Mouse (Mus musculus) heart, embryonic 13.5 days (tissue): ENCODE results near the gene Gzmm. TPM values are rescaled to one million over a fixed set of nuclear protein-coding genes. Genes with fewer than 3 reads are reported as not detected.

Experiments used
- ATAC-seq: fragments of 200-750 bp; cut with Nextera tagmentation; 2 replicates; pipeline ENCODE4 v1.8.0; 2017; ENCODE audit warnings: moderate TSS enrichment; ENCODE audit not compliant: insufficient number of reproducible peaks, low FRiP score, low TSS enrichment; ENCODE audit errors: extremely low read depth
- H3K27ac ChIP-seq: fragments of 300-500 bp; sonication (generic); replicated peaks from 2 replicates; pipeline ENCODE4 v1.5.1; 2015; ENCODE audit warnings: moderate library complexity, mild to moderate bottlenecking, inconsistent platforms
- H3K27me3 ChIP-seq: fragments of 300-500 bp; sonication (generic); replicated peaks from 2 replicates; pipeline ENCODE4 v1.6.1; 2015; ENCODE audit warnings: mild to moderate bottlenecking, inconsistent platforms
- H3K36me3 ChIP-seq: fragments of 300-500 bp; sonication (generic); 2 replicates; pipeline ENCODE4 v1.6.1; 2015; ENCODE audit warnings: mild to moderate bottlenecking, inconsistent platforms
- H3K4me1 ChIP-seq: fragments of 300-500 bp; sonication (generic); 2 replicates; pipeline ENCODE4 v1.6.1; 2015; ENCODE audit warnings: inconsistent platforms
- H3K4me2 ChIP-seq: fragments of 300-500 bp; sonication (generic); 2 replicates; pipeline ENCODE4 v1.6.1; 2015; ENCODE audit warnings: inconsistent platforms, mild to moderate bottlenecking, moderate library complexity
- H3K4me3 ChIP-seq: fragments of 300-500 bp; sonication (generic); 2 replicates; pipeline ENCODE4 v1.5.1; 2015; ENCODE audit warnings: moderate library complexity, mild to moderate bottlenecking, inconsistent platforms
- H3K9ac ChIP-seq: fragments of 300-500 bp; sonication (generic); 2 replicates; pipeline ENCODE4 v1.6.1; 2015; ENCODE audit warnings: inconsistent platforms, mild to moderate bottlenecking, moderate library complexity
- H3K9me3 ChIP-seq: fragments of 300-500 bp; sonication (generic); 2 replicates; pipeline ENCODE4 v1.6.1; 2016; ENCODE audit warnings: inconsistent platforms
- whole genome bisulfite sequencing: fragments of 180-500 bp; shearing (Covaris S2); methylation state at CpG from one replicate; pipeline ENCODE4 v1.1.7; 2015; ENCODE audit warnings: mixed read lengths; 5-methylcytosine and 5-hydroxymethylcytosine counted together
- polyA plus RNA-seq: library from polyadenylated mRNA; unstranded; fragments of >200 nt; fragmentation: Nextera tagmentation; extraction: Ambion mirVana; gene quantifications from 2 replicates; pipeline ENCODE4 v1.2.1, GENCODE M21; 2015

Gzmm gene
- polyA plus RNA-seq, 1 experiment from 2014 or later = 0.67 TPM

DNA sequence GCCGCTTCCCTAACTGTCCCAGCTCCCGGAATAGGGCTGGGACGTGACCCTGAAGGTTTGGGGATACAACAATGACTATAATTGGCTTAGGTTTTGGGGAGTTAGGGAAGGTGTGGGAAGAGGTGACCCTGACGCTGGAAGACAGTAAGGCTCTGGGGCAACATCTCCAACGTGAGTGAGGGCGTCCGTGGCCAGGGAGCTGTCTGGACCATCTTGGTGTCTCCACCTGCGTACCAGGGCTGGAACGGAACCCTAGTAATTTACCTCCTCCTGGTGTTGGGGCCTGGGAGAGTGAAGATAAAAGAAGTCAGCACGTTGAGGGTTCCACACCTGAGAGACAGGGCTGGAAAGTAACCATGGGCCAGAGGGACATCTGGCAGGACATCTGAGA is 16.1 kb downstream of the Gzmm start:
- no peak for ATAC-seq
- peak overlapping the region; percentile 75 for H3K4me3 ChIP-seq
- H3K9me3 ChIP-seq = no peaks in the 10 kb centered on the region
- H3K4me2 ChIP-seq = peak overlapping the region; percentile 97
- H3K27me3 ChIP-seq = no peaks in the 10 kb centered on the region
- WGBS = 2% methylated on average over 10 of the region's 10 CpGs
- H3K4me1 ChIP-seq = peaks cover 68% of the 10 kb centered on the region
- peaks cover 38% of the 10 kb centered on the region for H3K36me3 ChIP-seq
- peak overlapping the region; percentile 95 for H3K9ac ChIP-seq
- peak overlapping the region; percentile 84 for H3K27ac ChIP-seq

DNA sequence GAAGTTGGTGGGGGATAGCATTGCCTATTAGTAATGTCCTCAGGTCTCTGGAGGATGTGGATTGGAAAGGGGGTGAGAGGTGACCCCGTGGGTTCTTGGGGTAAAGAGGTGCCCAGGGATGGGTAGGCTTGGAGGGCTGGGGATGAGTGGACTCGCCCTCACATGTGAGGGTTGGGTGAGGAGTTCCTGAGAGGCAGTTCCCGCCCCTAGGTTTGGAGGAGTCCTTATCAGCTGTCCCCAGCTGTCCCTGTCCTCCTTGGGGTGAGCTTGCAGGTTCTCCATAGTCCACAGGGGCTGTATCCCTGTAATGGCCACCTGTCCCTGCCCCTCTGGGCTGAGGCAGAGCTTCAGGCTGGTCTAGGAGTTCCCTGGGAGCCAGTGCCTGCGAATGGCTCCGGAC is 17.1 kb downstream of the Gzmm start:
- H3K36me3 ChIP-seq = peaks cover 48% of the 10 kb centered on the region
- peak; percentile 30; the same call in 1 of the 2 replicates for ATAC-seq
- peaks cover 68% of the 10 kb centered on the region for H3K4me1 ChIP-seq
- peak overlapping the region; percentile 75 for H3K4me3 ChIP-seq
- H3K27ac ChIP-seq = peak overlapping the region; percentile 84
- H3K27me3 ChIP-seq = no peaks in the 10 kb centered on the region
- WGBS = 63% methylated on average over 5 of the region's 5 CpGs
- H3K9ac ChIP-seq = peak overlapping the region; percentile 95
- H3K4me2 ChIP-seq = peak overlapping the region; percentile 97
- H3K9me3 ChIP-seq = no peaks in the 10 kb centered on the region

DNA sequence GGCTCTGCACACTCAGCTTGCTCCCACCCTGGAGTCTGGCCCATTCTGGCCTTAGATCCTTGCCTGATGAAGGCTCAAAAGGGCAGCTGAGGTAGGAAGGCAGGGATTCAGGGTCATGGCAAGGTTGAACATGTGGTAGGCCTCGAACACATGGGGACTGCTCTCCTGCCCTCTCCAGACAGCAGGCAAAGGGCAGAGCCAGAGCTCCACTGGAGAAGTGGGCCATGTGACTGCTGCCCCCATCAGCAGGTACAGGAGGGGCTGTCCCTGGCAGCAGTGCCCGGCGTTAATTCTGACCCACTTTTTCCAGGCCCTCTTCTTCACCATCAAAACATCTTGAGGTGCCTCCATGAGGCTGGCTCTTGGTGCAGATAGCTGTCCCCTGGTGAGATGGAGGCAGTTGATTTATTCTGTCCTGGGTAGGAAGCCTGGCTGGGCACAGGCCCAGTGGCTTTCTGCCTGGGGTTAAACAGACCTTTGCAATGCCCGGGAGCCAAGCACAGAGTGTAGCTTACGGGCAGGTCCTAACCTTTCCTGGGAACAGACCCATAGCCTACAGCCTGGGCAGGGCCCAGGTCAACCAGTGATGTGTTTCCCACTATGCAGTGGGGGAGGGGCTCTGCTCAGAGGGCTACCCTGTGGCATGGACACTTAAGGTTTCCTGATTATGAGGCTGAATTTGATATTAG is 17.7 kb downstream of the Gzmm start:
- ATAC-seq = no peak
- Histone ChIP-seq H3K36me3 (peaks cover 54% of the 10 kb centered on the region), H3K9ac (peak overlapping the region; percentile 95), H3K9me3 (no peaks in the 10 kb centered on the region), H3K4me1 (peaks cover 62% of the 10 kb centered on the region), H3K27me3 (no peaks in the 10 kb centered on the region), H3K27ac (peak overlapping the region; percentile 84), H3K4me2 (peak overlapping the region; percentile 97), H3K4me3 (peak overlapping the region; percentile 75)
- WGBS = 57% methylated on average over 5 of the region's 5 CpGs

DNA sequence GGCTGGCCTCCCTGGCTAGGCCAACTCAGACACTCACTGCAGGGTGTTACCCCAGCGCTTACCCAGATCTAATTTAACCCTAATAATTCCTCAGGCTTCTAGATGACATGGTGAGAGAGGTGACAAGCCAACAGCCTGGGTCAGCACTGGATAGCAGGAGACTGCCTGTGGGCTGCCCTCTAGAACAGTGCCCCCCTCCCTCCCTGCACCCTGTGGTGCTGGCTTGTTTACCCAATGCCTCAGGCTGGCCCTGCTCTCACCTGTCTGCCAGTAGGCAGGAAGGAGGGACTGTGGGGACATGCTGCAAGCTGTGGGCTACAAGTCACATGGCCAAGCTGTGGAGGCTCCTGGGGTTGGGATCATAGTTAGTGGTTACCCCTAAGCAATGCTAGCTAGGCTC is 18.3 kb downstream of the Gzmm start:
- no peaks in the 10 kb centered on the region for H3K9me3 ChIP-seq
- H3K27ac ChIP-seq = peak overlapping the region; percentile 84
- no peak for ATAC-seq
- peaks cover 60% of the 10 kb centered on the region for H3K36me3 ChIP-seq
- H3K4me3 ChIP-seq = peak overlapping the region; percentile 75
- peaks cover 61% of the 10 kb centered on the region for H3K4me1 ChIP-seq
- H3K27me3 ChIP-seq = no peaks in the 10 kb centered on the region
- peak overlapping the region; percentile 97 for H3K4me2 ChIP-seq
- whole genome bisulfite sequencing = 69% methylated on average over 1 of the region's 1 CpGs
- H3K9ac ChIP-seq = peak overlapping the region; percentile 95

DNA sequence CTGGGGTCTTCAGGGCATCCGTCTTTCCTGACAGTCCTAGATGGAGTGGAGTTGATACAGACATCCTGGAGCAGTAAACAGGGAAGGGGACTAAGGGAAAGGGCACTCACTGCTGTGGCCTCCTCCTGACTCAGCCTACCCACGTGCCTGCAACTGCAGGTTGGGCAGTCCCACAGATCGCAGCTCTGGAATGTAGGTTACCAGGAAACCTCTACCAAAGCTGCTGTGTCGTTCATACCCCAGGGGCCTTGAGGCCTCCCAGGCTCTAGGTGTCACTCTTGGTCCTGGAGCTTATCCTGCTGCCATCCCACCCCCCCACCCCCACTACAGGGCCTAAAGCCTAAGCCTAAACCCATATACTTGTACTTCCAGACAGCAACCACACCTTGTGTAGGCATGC is 18.9 kb downstream of the Gzmm start:
- H3K27ac ChIP-seq = peak overlapping the region; percentile 84; the same call in 1 of the 2 replicates
- peaks cover 67% of the 10 kb centered on the region for H3K4me1 ChIP-seq
- WGBS = 45% methylated on average over 4 of the region's 4 CpGs
- peak overlapping the region; percentile 75 for H3K4me3 ChIP-seq
- H3K9ac ChIP-seq = peak overlapping the region; percentile 95
- no peak for ATAC-seq
- H3K4me2 ChIP-seq = peak overlapping the region; percentile 97
- peaks cover 60% of the 10 kb centered on the region for H3K36me3 ChIP-seq
- no peaks in the 10 kb centered on the region for H3K9me3 ChIP-seq
- no peaks in the 10 kb centered on the region for H3K27me3 ChIP-seq

DNA sequence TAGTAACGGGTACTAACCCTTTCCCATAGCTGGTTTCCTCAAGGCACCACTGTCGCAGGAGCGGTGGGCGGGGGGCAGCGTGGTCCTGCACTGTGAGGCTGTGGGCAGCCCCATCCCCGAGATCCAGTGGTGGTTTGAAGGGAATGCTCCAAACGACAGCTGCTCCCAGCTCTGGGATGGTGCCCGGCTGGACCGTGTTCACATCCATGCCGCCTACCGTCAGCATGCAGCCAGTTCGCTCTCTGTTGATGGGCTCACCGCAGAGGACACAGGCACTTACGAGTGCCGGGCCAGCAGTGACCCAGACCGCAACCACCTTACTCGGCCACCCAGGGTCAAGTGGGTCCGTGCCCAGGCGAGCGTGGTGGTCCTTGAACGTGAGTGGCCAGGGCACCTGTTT is 19.8 kb downstream of the Gzmm start:
- WGBS = 70% methylated on average over 21 of the region's 21 CpGs
- H3K9ac ChIP-seq = peak overlapping the region; percentile 64
- peak overlapping the region; percentile 97 for H3K4me2 ChIP-seq
- H3K27me3 ChIP-seq = peaks cover 2% of the 10 kb centered on the region; the same call in 1 of the 2 replicates
- peak overlapping the region; percentile 73 for H3K27ac ChIP-seq
- H3K36me3 ChIP-seq = peaks cover 60% of the 10 kb centered on the region
- peak overlapping the region; percentile 27 for H3K4me3 ChIP-seq
- no peak for ATAC-seq
- H3K9me3 ChIP-seq = no peaks in the 10 kb centered on the region
- H3K4me1 ChIP-seq = peaks cover 73% of the 10 kb centered on the region

DNA sequence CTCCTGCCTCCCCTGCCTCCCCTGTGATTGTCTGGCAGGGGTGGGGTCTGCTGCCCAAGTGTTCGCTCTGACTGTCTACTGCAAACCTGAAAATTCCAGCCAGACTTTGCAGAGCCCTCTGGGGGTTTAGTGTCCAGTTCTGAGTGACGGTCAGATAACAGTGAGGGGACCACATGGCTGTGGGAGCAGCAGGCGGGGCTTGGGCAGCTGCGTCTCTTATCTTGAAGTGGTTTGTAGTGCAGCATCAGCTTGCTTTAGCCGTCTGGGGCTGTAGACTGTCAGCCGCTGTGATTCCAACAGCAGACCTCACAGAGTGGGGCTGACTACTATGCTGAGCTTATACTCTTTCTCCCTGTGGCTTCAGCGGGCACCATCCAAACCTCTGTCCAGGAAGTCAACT is 20.5 kb downstream of the Gzmm start:
- Histone ChIP-seq H3K9me3 (no peaks in the 10 kb centered on the region), H3K4me3 (peak overlapping the region; percentile 27), H3K4me1 (peaks cover 73% of the 10 kb centered on the region), H3K36me3 (peaks cover 60% of the 10 kb centered on the region), H3K4me2 (peak overlapping the region; percentile 97), H3K27me3 (peaks cover 8% of the 10 kb centered on the region), H3K9ac (peak overlapping the region; percentile 64), H3K27ac (peak overlapping the region; percentile 73)
- 0 out of 2 replicates have a peak, but pooled peaks have one; percentile 4 for ATAC-seq
- 15% methylated on average over 7 of the region's 7 CpGs for WGBS

DNA sequence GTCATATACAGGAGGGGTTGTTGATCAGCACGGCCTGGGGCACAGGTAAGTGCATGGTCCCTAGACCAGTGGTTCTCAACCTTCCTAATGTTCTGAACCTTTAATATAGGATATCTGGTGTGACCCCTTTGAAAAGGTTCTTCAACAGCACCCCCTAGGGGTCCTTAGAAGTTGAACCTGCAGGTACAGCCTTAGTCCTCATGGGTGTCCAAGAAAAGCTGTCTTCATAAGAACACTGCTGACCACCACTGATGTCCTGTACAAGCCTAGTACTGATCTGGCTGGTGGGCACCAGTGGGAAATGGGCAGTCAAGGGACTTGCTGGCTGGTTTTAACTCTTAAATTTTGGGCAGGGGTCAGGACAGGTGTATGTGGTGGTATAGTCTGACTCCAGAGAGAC is 23.2 kb downstream of the Gzmm start:
- H3K9me3 ChIP-seq = no peaks in the 10 kb centered on the region
- H3K4me3 ChIP-seq = no peak overlapping the region
- H3K27ac ChIP-seq = no peak overlapping the region
- peaks cover 62% of the 10 kb centered on the region for H3K4me1 ChIP-seq
- peaks cover 35% of the 10 kb centered on the region for H3K27me3 ChIP-seq
- 77% methylated on average over 1 of the region's 1 CpGs for WGBS
- peaks cover 51% of the 10 kb centered on the region for H3K36me3 ChIP-seq
- H3K4me2 ChIP-seq = no peak overlapping the region
- no peak overlapping the region for H3K9ac ChIP-seq
- ATAC-seq = no peak

DNA sequence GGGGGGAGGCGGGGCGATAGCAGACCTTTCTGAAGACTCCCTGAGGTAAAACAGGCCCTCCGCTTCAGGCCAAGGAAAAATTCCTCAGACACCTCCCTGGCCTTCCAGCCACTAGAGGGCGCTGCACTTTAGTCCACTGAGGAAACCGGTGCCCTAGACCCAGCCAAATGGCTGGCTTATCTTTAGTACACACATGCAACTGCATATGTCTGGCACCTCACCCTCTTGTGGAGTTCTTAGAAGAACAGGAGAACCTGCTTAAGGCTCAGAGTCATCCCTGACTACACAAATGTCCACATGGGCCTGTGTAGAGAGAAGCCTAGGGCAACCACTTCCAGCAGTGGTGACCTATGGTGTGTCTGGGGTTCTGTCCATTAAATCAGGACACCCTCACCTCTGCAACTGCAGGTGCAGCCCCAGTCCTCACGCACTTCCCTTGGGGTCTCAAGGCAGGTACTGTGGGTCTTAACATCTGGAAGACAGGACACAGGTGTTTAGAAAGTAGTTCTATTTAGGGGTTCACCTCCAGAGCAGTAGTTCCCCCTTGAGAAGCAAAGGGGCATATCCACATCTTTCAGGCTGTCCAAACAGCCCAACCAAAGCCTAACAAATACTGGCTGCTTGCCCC is 23.8 kb downstream of the Gzmm start:
- H3K27me3 ChIP-seq = peaks cover 41% of the 10 kb centered on the region
- WGBS = 10% methylated on average over 6 of the region's 6 CpGs

DNA sequence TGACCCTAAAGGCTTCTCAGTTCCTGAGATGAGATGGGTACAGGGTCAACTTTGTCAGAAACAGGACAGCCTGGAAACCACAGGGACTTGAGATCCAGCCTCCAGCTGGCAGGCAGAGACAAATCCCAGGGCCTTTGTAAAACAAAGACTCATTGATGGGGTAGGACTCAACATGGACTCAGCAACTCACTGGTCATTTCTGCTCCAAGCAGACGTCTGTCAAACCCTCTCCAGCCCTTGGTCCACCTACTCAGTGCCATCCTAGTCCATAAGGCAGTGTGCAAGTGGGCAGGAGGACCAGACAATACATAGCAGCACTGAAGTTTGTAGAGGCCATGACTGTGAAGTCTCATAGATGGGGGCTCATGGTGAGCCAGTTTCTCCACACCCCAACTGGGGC is 24.3 kb downstream of the Gzmm start:
- 17% methylated on average over 1 of the region's 1 CpGs for WGBS
- Histone ChIP-seq H3K36me3 (peaks cover 41% of the 10 kb centered on the region), H3K27me3 (peaks cover 47% of the 10 kb centered on the region), H3K9me3 (no peaks in the 10 kb centered on the region), H3K4me2 (no peak overlapping the region; the same call in 1 of the 2 replicates), H3K4me3 (no peak overlapping the region), H3K9ac (no peak overlapping the region), H3K4me1 (peaks cover 59% of the 10 kb centered on the region), H3K27ac (no peak overlapping the region)
- no peak for ATAC-seq

More for the DNA sequence above, 23.8 kb downstream of the Gzmm start:
- Histone ChIP-seq H3K4me3 (no peak overlapping the region), H3K36me3 (peaks cover 46% of the 10 kb centered on the region), H3K4me1 (peaks cover 62% of the 10 kb centered on the region), H3K9me3 (no peaks in the 10 kb centered on the region), H3K4me2 (peak overlapping the region; percentile 1; the same call in 1 of the 2 replicates), H3K27ac (no peak overlapping the region), H3K9ac (no peak overlapping the region)
- ATAC-seq = 0 out of 2 replicates have a peak, but pooled peaks have one; percentile 7

DNA sequence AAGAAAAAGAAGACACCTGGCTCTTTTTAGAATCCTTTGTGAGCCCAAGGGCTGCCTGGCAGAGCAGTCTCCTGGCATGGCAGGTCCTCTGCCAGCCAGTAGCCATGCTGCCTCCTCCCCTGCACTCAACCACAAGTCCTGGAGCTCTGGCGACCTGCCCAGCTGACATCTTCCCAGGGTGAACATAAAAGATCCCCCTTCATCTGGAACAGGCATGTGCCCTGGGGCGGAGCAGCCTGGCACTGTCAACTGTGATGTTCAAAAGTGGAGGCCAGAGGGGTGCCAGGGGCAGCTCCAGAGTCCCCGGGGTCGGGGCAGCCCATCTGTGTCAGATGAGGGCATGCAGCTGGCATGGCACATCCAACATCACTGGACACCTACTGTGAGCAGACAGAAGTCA is 26.2 kb downstream of the Gzmm start:
- H3K4me1 ChIP-seq = peaks cover 41% of the 10 kb centered on the region
- peaks cover 22% of the 10 kb centered on the region for H3K36me3 ChIP-seq
- no peak overlapping the region for H3K4me2 ChIP-seq
- H3K27ac ChIP-seq = no peak overlapping the region
- ATAC-seq = no peak
- H3K9me3 ChIP-seq = no peaks in the 10 kb centered on the region
- WGBS = 56% methylated on average over 4 of the region's 4 CpGs
- no peak overlapping the region for H3K9ac ChIP-seq
- H3K27me3 ChIP-seq = peaks cover 65% of the 10 kb centered on the region
- no peak overlapping the region for H3K4me3 ChIP-seq
